Mouse (Mus musculus) heart, postnatal 0 days (tissue): ENCODE measurements around the gene Ccdc87. TPM values are rescaled to one million over a fixed set of nuclear protein-coding genes. Genes with fewer than 3 reads are reported as not detected.

Experiments
- ATAC-seq: fragments of 200-750 bp; cut with Nextera tagmentation; 2 replicates; pipeline ENCODE4 v1.8.0; 2017; ENCODE audit warnings: low read depth, moderate number of reproducible peaks, moderate library complexity; ENCODE audit not compliant: insufficient read depth
- DNase-seq: peaks from one replicate; pipeline ENCODE4 v3.0.0-alpha.2; 2016; ENCODE audit warnings: low spot score
- H3K27ac ChIP-seq: fragments of 300-500 bp; sonication (generic); 2 replicates; pipeline ENCODE4 v1.5.1; 2014; ENCODE audit warnings: low read depth, mild to moderate bottlenecking
- H3K27me3 ChIP-seq: fragments of 300-500 bp; sonication (generic); 2 replicates; pipeline ENCODE4 v1.6.1; 2014; ENCODE audit warnings: low read length, mixed read lengths; ENCODE audit not compliant: control insufficient read depth, insufficient read depth
- H3K36me3 ChIP-seq: fragments of 300-500 bp; sonication (generic); replicated peaks from 2 replicates; pipeline ENCODE4 v1.6.1; 2014; ENCODE audit warnings: low read length, mixed read lengths; ENCODE audit not compliant: control insufficient read depth, insufficient read depth
- H3K4me1 ChIP-seq: fragments of 300-500 bp; sonication (generic); 2 replicates; pipeline ENCODE4 v1.6.1; 2014; ENCODE audit warnings: antibody characterized with exemption; ENCODE audit not compliant: control insufficient read depth, insufficient read depth
- H3K4me2 ChIP-seq: fragments of 300-500 bp; sonication (generic); 2 replicates; pipeline ENCODE4 v1.6.1; 2014; ENCODE audit warnings: low read depth, mild to moderate bottlenecking, low read length, moderate library complexity
- H3K4me3 ChIP-seq: fragments of 300-500 bp; sonication (generic); 2 replicates; pipeline ENCODE4 v1.5.1; 2014; ENCODE audit warnings: low read depth, low read length
- H3K9ac ChIP-seq: fragments of 300-500 bp; sonication (generic); replicated peaks from 2 replicates; pipeline ENCODE4 v1.6.1; 2014; ENCODE audit warnings: low read depth, low read length, mixed read lengths
- H3K9me3 ChIP-seq: fragments of 300-500 bp; sonication (generic); replicated peaks from 2 replicates; pipeline ENCODE4 v1.6.1; 2016; ENCODE audit warnings: low read length; ENCODE audit not compliant: control insufficient read depth
- CTCF ChIP-seq: IDR thresholded peaks from 2 replicates; pipeline ENCODE4 v1.5.1; 2016; ENCODE audit warnings: antibody characterized with exemption, control low read depth, low read depth
- EP300 ChIP-seq: IDR thresholded peaks from 2 replicates; pipeline ENCODE4 v1.6.1; 2016; ENCODE audit warnings: antibody characterized with exemption, low read depth
- WGBS: fragments of 180-500 bp; shearing (Covaris S2); extraction: QIAGEN DNeasy Blood & Tissue Kit; methylation state at CpG from one replicate; pipeline ENCODE4 v1.1.7; 2014; 5-methylcytosine and 5-hydroxymethylcytosine counted together
- polyA plus RNA-seq: library from polyadenylated mRNA; unstranded; fragments of >200 nt; fragmentation: Nextera tagmentation; extraction: Ambion mirVana; gene quantifications from 2 replicates; pipeline ENCODE4 v1.2.1, GENCODE M21; 2015
- total RNA-seq: library from RNA; depleted of rRNA; stranded (reverse); fragments of >200 nt; gene quantifications from 2 replicates; pipeline ENCODE4 v1.2.3, GENCODE M21; 2014; ENCODE audit warnings: low replicate concordance

Gene Ccdc87
- total and polyA plus RNA-seq, 2 experiments from 2014 or later, result 0.08 TPM; not detected in 1

DNA sequence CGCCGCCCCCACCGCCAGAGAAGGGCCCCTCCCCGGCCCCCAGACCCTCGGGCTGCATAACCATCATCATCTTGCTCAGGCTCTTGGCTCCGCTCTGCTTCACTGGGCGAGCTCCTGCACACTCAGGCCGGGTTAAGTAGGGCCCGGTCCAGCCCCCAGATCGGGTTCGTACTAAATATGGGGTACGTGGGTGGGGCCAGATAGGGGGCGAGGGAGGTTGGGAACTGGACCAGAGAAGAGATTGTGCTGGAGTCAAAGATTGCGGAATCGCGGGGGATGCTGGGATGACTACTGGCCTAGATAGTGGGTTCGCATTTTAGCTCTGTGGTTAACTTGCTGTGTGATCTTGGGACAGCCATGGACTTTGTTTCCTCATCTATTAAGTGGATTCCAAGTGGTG, 38.6 kb downstream of the Ccdc87 start, which contains the start of gene Actn3:
Gene Actn3 (minus strand): TSS at position 125 of the 400 bp plus-strand sequence.
- H3K9me3 ChIP-seq, result no peaks in the 10 kb centered on the region
- DNase-seq, result no peak
- H3K9ac ChIP-seq, result peak within 1 kb of the TSS; percentile 85
- no peak for TF ChIP-seq CTCF
- no peak for TF ChIP-seq EP300
- WGBS, result 2% methylated on average over 17 of the region's 17 CpGs
- peaks cover 8% of the 10 kb centered on the region; the same call in 1 of the 2 replicates for H3K4me1 ChIP-seq
- 0 out of 2 replicates have a peak within 1 kb of the TSS, but pooled peaks have one; percentile 47 for H3K27ac ChIP-seq
- 0 out of 2 replicates have a peak, but pooled peaks cover 4% of the 10 kb centered on the region for H3K27me3 ChIP-seq
- peak within 1 kb of the TSS; percentile 90 for H3K4me2 ChIP-seq
- H3K4me3 ChIP-seq, result peak within 1 kb of the TSS; percentile 89
- no peak for ATAC-seq
- H3K36me3 ChIP-seq, result no peaks in the 10 kb centered on the region

DNA sequence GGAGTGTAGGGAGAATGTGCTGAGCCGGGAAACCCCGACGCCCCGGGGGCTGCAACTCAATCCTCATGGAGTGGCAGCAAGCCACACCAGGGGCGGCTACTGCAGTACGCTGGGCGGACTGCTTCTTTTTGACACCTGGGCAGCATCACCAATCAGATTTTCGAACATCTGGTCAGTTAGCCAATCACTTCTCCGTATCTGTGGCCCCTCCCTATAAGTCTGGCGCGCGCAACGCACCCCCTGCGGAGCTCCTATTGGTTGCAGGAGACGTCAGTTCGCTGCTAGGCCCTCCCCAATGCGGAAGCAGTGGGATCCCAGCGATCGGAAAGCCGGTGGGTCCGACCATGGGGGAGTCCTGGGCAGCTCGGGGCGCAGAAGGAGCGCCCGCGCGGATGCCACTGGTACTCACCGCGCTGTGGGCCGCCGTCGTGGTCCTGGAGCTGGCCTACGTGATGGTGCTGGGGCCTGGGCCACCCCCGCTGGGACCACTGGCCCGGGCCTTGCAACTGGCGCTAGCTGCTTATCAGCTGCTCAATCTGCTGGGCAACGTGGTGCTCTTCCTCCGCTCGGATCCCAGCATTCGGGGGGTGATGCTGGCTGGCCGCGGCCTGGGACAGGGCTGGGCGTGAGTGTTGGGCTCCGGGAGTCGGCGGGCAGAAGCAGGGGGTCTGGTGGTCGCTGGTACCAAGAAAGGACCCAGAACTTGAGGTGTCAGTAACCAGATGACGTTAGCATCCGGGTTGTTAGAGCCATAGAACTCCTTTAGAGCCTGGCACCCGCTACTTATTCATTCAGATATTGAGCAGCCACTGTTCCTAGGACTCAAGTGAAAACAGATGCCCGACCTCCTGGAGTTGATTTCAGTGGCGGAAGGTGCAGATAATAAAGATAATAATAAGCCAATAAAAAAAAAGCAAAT, 39.5 kb downstream of the Ccdc87 start, which contains the start of gene Zdhhc24:
Gene Zdhhc24 (plus strand): TSS at position 264 of the 919 bp plus-strand sequence.
- peaks cover 8% of the 10 kb centered on the region; the same call in 1 of the 2 replicates for H3K4me1 ChIP-seq
- ATAC-seq (peak; percentile 99), DNase-seq (peak; percentile 91)
- peak within 1 kb of the TSS; percentile 89 for H3K4me3 ChIP-seq
- H3K9me3 ChIP-seq, result no peaks in the 10 kb centered on the region
- 0 out of 2 replicates have a peak, but pooled peaks cover 7% of the 10 kb centered on the region for H3K36me3 ChIP-seq
- no peak for TF ChIP-seq EP300
- TF ChIP-seq CTCF, result no peak
- peak within 1 kb of the TSS; percentile 85 for H3K9ac ChIP-seq
- H3K27me3 ChIP-seq, result 0 out of 2 replicates have a peak, but pooled peaks cover 4% of the 10 kb centered on the region
- 0 out of 2 replicates have a peak within 1 kb of the TSS, but pooled peaks have one; percentile 47 for H3K27ac ChIP-seq
- under 1% methylated on average over 52 of the region's 52 CpGs for WGBS
- H3K4me2 ChIP-seq, result peak within 1 kb of the TSS; percentile 90

DNA sequence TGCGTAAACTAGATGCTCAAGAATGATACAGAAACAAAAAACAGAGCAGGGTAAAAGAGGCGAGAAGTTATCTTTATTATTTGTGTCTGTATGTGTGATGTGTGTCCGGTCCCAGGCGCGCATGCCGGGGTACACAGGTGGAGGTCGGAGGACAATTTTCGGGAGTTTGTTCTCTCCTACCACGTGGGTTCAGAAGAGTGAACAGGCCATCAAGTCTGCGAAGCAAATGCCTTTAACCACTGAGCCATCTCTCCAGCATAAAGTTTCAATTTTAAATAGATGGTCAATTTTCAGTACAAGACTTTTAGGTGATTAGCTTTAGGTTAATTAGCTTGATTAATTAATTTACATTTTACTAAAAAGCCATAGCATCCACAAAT, 40.1 kb downstream of the Ccdc87 start:
- peak overlapping the region; percentile 90 for H3K4me2 ChIP-seq
- 0 out of 2 replicates have a peak overlapping the region, but pooled peaks have one; percentile 85 for H3K9ac ChIP-seq
- H3K27me3 ChIP-seq, result 0 out of 2 replicates have a peak, but pooled peaks cover 4% of the 10 kb centered on the region
- DNase-seq, result no peak
- no peak for ATAC-seq
- H3K4me3 ChIP-seq, result peak overlapping the region; percentile 89
- no peaks in the 10 kb centered on the region for H3K9me3 ChIP-seq
- no peak for TF ChIP-seq EP300
- no peak for TF ChIP-seq CTCF
- peaks cover 8% of the 10 kb centered on the region; the same call in 1 of the 2 replicates for H3K4me1 ChIP-seq
- H3K27ac ChIP-seq, result no peak overlapping the region
- WGBS, result 58% methylated on average over 10 of the region's 10 CpGs
- 0 out of 2 replicates have a peak, but pooled peaks cover 7% of the 10 kb centered on the region for H3K36me3 ChIP-seq

DNA sequence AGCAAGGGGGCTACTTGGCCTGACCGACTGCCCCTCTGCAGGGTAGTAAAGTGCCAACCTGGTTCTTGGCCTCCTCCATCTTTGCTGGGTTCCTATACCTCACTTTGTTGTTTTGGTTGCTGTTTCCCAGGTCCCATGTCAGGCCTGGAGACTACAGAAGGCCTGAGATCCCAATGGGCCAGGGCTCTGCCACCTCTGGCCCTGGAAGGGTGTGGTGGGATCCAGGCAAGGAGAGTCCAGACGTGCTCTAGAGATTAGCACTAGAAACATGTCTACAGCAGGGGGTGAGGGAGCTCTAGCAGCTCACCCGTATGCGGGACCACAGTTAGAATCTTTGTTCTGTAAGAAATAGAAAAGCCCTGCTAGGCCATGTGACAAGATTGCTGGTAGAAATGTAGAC, 44.8 kb downstream of the Ccdc87 start:
- Histone ChIP-seq H3K27me3 (no peaks in the 10 kb centered on the region), H3K4me1 (no peaks in the 10 kb centered on the region), H3K4me3 (no peak overlapping the region), H3K9me3 (no peaks in the 10 kb centered on the region), H3K27ac (no peak overlapping the region), H3K4me2 (no peak overlapping the region), H3K9ac (no peak overlapping the region), H3K36me3 (0 out of 2 replicates have a peak, but pooled peaks cover 7% of the 10 kb centered on the region)
- DNase-seq (no peak), ATAC-seq (no peak)
- TF ChIP-seq EP300, result no peak
- TF ChIP-seq CTCF, result no peak
- 77% methylated on average over 4 of the region's 4 CpGs for WGBS

DNA sequence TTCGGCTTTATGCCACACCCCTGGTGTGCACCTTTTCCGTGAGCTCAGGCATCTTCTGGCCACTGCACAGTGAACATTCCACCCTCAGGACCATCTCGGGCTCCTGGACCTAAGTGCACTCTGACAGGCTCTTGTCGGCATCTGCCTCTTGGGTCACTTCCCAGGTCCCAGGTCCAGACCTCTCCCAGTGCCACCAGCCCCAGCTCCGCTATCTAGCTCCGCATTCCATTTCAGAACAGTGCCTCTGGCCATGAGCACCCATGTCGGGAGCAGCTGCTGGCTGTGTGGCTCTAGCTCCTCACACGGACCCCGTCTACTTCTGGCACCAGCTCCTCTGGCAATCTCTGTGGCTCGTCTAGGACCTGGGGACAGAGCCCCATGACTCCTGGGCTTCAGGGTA, 50.6 kb downstream of the Ccdc87 start:
- Histone ChIP-seq H3K4me3 (no peak overlapping the region), H3K4me1 (no peaks in the 10 kb centered on the region), H3K27me3 (no peaks in the 10 kb centered on the region), H3K4me2 (no peak overlapping the region), H3K36me3 (no peaks in the 10 kb centered on the region; the same call in 1 of the 2 replicates), H3K9me3 (no peaks in the 10 kb centered on the region), H3K9ac (no peak overlapping the region), H3K27ac (no peak overlapping the region)
- DNase-seq, result no peak
- 42% methylated on average over 10 of the region's 10 CpGs for WGBS
- TF ChIP-seq CTCF, result no peak
- no peak for TF ChIP-seq EP300
- 0 out of 2 replicates have a peak, but pooled peaks have one; percentile 47 for ATAC-seq
